ENCODE assay signal across 8 mouse cellular contexts in genomic region chr3:105710246-105710645, GRCm38 (mm10). TPM values are rescaled to one million over a fixed set of nuclear protein-coding genes. Genes with fewer than 3 reads are reported as not detected.
A peak's percentile ranks its signal among the peaks of the same experiment; 100 is the strongest.
DNase-seq lines count a peak whose midpoint lies in the region; ATAC-seq and TF ChIP-seq lines count a peak whose summit lies in the region.

No protein-coding gene starts in this region.

- no peak for TF ChIP-seq CTCF in gastrocnemius, adult 2 months (IDR thresholded peaks at IDR 0.05)

- H3K27ac ChIP-seq in gastrocnemius, adult 2 months: peak overlapping the region; percentile 93

- intact Hi-C loops in gastrocnemius, adult 2 months (cut with DNase I): no loop called here
- intact Hi-C loops in left cerebral cortex, postnatal 4 days (cut with DNase I): no loop called here
- intact Hi-C loops in left cerebral cortex, postnatal 14 days (cut with DNase I): no loop called here

- ATAC-seq in cerebellum, adult (ENCODE audit: insufficient number of reproducible peaks, low FRiP score, low TSS enrichment): peak; percentile 9; the same call in 1 of the 2 replicates
- ATAC-seq in frontal cortex, adult (ENCODE audit: low TSS enrichment): no peak

- peak; percentile 36 for DNase-seq in gastrocnemius, adult 2 months
- no peak for DNase-seq in gastrocnemius, adult 8-10 months (ENCODE audit: low spot score in 2 of 2)
- DNase-seq in left cerebral cortex, postnatal 4 days: peak; percentile 93
- no peak for DNase-seq in left cerebral cortex, postnatal 14 days (ENCODE audit: low spot score in 2 of 2)
- peak; percentile 55 for DNase-seq in lung, postnatal 10 days
- no peak for DNase-seq in ovary, postnatal 10 days (ENCODE audit: low spot score)

- H3K4me3 ChIP-seq in gastrocnemius, adult 2 months: no peak overlapping the region

RNA-seq across cellular contexts. Expression of gene Inka2, which starts 5.8 kb away (rescaled TPM):
- total RNA-seq in gastrocnemius, adult 2 months (2021): 1 to 10 TPM; 2.9 to 4.5 TPM
- total RNA-seq in gastrocnemius, adult 8-10 months (2022): 1 to 10 TPM; 2.5 to 4.4 (median 3.1) TPM
- total RNA-seq in left cerebral cortex, postnatal 4 days (2021): 10 to 100 TPM; 14.7 to 15.5 TPM
- 100 to 1,000 TPM in 1 of 2 experiments, 10 to 100 TPM in 1; 75.4 to 105 TPM for total RNA-seq in left cerebral cortex, postnatal 14 days (2021)

RNA-seq across cellular contexts. Expression of gene Ddx20, which starts 22.9 kb away (rescaled TPM):
- total RNA-seq in gastrocnemius, adult 2 months (2021): 10 to 100 TPM; 10.7 to 10.9 TPM
- total RNA-seq in gastrocnemius, adult 8-10 months (2022): 10 to 100 TPM in 3 of 4 experiments, 1 to 10 TPM in 1; 8.9 to 13.5 (median 11.1) TPM
- total RNA-seq in left cerebral cortex, postnatal 4 days (2021): 10 to 100 TPM; 15.3 to 16.3 TPM
- total RNA-seq in left cerebral cortex, postnatal 14 days (2021): 10 to 100 TPM; 11.1 to 11.4 TPM

Comparison
In these comparisons a context has a peak if more than half of its experiments do, and no peak if none do; other contexts are left out.
1. DNase-seq: peak in gastrocnemius, adult 2 months (single experiment), left cerebral cortex, postnatal 4 days (single experiment) and lung, postnatal 10 days (single experiment); none in gastrocnemius, adult 8-10 months (0 of 2), left cerebral cortex, postnatal 14 days (0 of 2) and ovary, postnatal 10 days (single experiment).
2. RNA of gene Inka2, which starts 5.8 kb away (total RNA-seq): 75.4 to 105 TPM in left cerebral cortex, postnatal 14 days; 14.7 to 15.5 TPM in left cerebral cortex, postnatal 4 days, 2.9 to 4.5 TPM in gastrocnemius, adult 2 months and 2.5 to 4.4 TPM in gastrocnemius, adult 8-10 months; every median in the first group is over 4 times any median in the second.